Mouse (Mus musculus): ENCODE measurements around the gene Hoxb7.

Hoxb7 gene

GRCm38 (mm10) chr11:96286739-96287385 lies 439 bp downstream of the Hoxb7 start:
- peak; percentile 78 for DNase-seq

GRCm38 (mm10) chr11:96287411-96287810 lies 988 bp downstream of the Hoxb7 start:
- DNase-seq: no peak

- no peak for DNase-seq
Observed at GRCm38 (mm10) chr11:96288455-96289221, 2.2 kb downstream of the Hoxb7 start.

- DNase-seq: no peak
Observed at GRCm38 (mm10) chr11:96289293-96289692, 2.9 kb downstream of the Hoxb7 start.

- no peak for DNase-seq
Observed at GRCm38 (mm10) chr11:96289837-96290236, 3.4 kb downstream of the Hoxb7 start.

- DNase-seq: peak; percentile 34
Observed at GRCm38 (mm10) chr11:96290705-96291355, 4.4 kb downstream of the Hoxb7 start.

- DNase-seq: peak; percentile 91
Observed at GRCm38 (mm10) chr11:96291681-96292564, 5.5 kb downstream of the Hoxb7 start, which contains the start of gene Hoxb6. Gene Hoxb6, plus strand, starts transcription at chr11:96292476.

- no peak for DNase-seq
Observed at GRCm38 (mm10) chr11:96292565-96293301, 6.3 kb downstream of the Hoxb7 start.

GRCm38 (mm10) chr11:96293302-96293921 lies 7.0 kb downstream of the Hoxb7 start:
- DNase-seq: no peak

GRCm38 (mm10) chr11:96294245-96295091 lies 8.0 kb downstream of the Hoxb7 start:
- DNase-seq: peak; percentile 94

- DNase-seq: peak; percentile 91
Observed at GRCm38 (mm10) chr11:96295092-96295835, 8.8 kb downstream of the Hoxb7 start.

GRCm38 (mm10) chr11:96296997-96297396 lies 10.6 kb downstream of the Hoxb7 start:
- no peak for DNase-seq

- no peak for DNase-seq
Observed at GRCm38 (mm10) chr11:96297428-96297827, 11.0 kb downstream of the Hoxb7 start.

GRCm38 (mm10) chr11:96297968-96298635 lies 11.7 kb downstream of the Hoxb7 start:
- DNase-seq: no peak

GRCm38 (mm10) chr11:96298895-96299667 lies 12.7 kb downstream of the Hoxb7 start:
- peak; percentile 93 for DNase-seq

- no peak for DNase-seq
Observed at GRCm38 (mm10) chr11:96299781-96300180, 13.4 kb downstream of the Hoxb7 start.

GRCm38 (mm10) chr11:96300354-96301063 lies 14.1 kb downstream of the Hoxb7 start:
- DNase-seq: no peak

- no peak for DNase-seq
Observed at GRCm38 (mm10) chr11:96301064-96301431, 14.6 kb downstream of the Hoxb7 start.

All from kidney, postnatal 14 days (tissue).